Mouse (Mus musculus): Measurements from ENCODE around the gene Acap1. TPM values are rescaled to one million over a fixed set of nuclear protein-coding genes. Genes with fewer than 3 reads are reported as not detected.

Acap1 gene
- polyA plus RNA-seq, 1 experiment from 2014 or later = 0.40 TPM

GRCm38 (mm10) chr11:69834001-69834549, 61.3 kb downstream of the Acap1 start:
- ATAC-seq (no peak), DNase-seq (ENCODE audit: low read depth, low spot score) (no peak)
- ChIA-PET POLR2A (no interaction called here), CTCF (no interaction called here)
- no peaks in the 10 kb centered on the region for H3K27me3 ChIP-seq
- TF ChIP-seq CTCF (IDR thresholded peaks at IDR 0.05) = no peak
- in situ Hi-C loops (cut with MboI; ENCODE audit: low pct_unique_long_range_greater_than_20kb) = no loop called here

- ATAC-seq = no peak
- no peak for DNase-seq (ENCODE audit: low read depth, low spot score)
- ChIA-PET POLR2A (no interaction called here), CTCF (interaction anchor here (1.2 kb wide), 1 partner anchor 28 kb away, joined by 3 read pairs; the partner anchor contains the start of gene Tmem102)
- TF ChIP-seq CTCF (IDR thresholded peaks at IDR 0.05) = no peak
- in situ Hi-C loops (cut with MboI; ENCODE audit: low pct_unique_long_range_greater_than_20kb) = no loop called here
- H3K27me3 ChIP-seq = no peaks in the 10 kb centered on the region
Measured at GRCm38 (mm10) chr11:69833554-69833953, 61.8 kb downstream of the Acap1 start.

Other genes starting within 250 kb of the Acap1 start
- 0.15 TPM for gene Sox15, start 240.2 kb downstream of the Acap1 start, polyA plus RNA-seq (2021)
- gene Mpdu1, start 232.9 kb downstream of the Acap1 start, polyA plus RNA-seq (2021) = 84.1 TPM
- gene Cd68, start 229.4 kb downstream of the Acap1 start, polyA plus RNA-seq (2021) = 4.4 TPM
- 592 TPM for gene Eif4a1, start 223.1 kb downstream of the Acap1 start, polyA plus RNA-seq (2021)
- 116 TPM for gene Senp3, start 213.5 kb downstream of the Acap1 start, polyA plus RNA-seq (2021)
- gene Tnfsf13, start 209.8 kb downstream of the Acap1 start, polyA plus RNA-seq (2021) = 5.0 TPM
- 26.6 TPM for gene Tnfsf12, start 199.7 kb downstream of the Acap1 start, polyA plus RNA-seq (2021)
- gene Tnfsfm13, start 199.4 kb downstream of the Acap1 start, polyA plus RNA-seq (2021) = 7.2 TPM
- gene Polr2a, start 136.9 kb downstream of the Acap1 start, polyA plus RNA-seq (2021) = 96.2 TPM
- gene Slc35g3, start 133.6 kb downstream of the Acap1 start, polyA plus RNA-seq (2021) = 0.32 TPM
- gene Zbtb4, start 129.6 kb downstream of the Acap1 start, polyA plus RNA-seq (2021) = 36.9 TPM
- 27.7 TPM for gene Chrnb1, start 99.6 kb downstream of the Acap1 start, polyA plus RNA-seq (2021)
- gene Fgf11, start 93.7 kb downstream of the Acap1 start, polyA plus RNA-seq (2021) = 0.03 TPM
- 1.1 TPM for gene Tmem102, start 89.9 kb downstream of the Acap1 start, polyA plus RNA-seq (2021)
- not detected for gene Gm39566, start 80.2 kb downstream of the Acap1 start, polyA plus RNA-seq (2021)
- not detected for gene Spem2, start 77.1 kb downstream of the Acap1 start, polyA plus RNA-seq (2021)
- gene Spem1, start 73.4 kb downstream of the Acap1 start, polyA plus RNA-seq (2021) = 0.09 TPM
- gene Nlgn2, start 57.8 kb downstream of the Acap1 start, polyA plus RNA-seq (2021) = 35.0 TPM
- gene Tmem256, start 57.0 kb downstream of the Acap1 start, polyA plus RNA-seq (2021) = 158 TPM
- gene Plscr3, start 49.2 kb downstream of the Acap1 start, polyA plus RNA-seq (2021) = 82.9 TPM
- not detected for gene Tnk1, start 36.8 kb downstream of the Acap1 start, polyA plus RNA-seq (2021)
- 0.12 TPM for gene Tmem95, start 17.5 kb downstream of the Acap1 start, polyA plus RNA-seq (2021)
- 8.4 TPM for gene Kctd11, start 14.1 kb downstream of the Acap1 start, polyA plus RNA-seq (2021)
- 3.6 TPM for gene 2810408A11Rik, start 5.4 kb upstream of the Acap1 start, polyA plus RNA-seq (2021)
- gene Neurl4, start 5.5 kb upstream of the Acap1 start, polyA plus RNA-seq (2021) = 53.3 TPM
- gene Gps2, start 18.3 kb upstream of the Acap1 start, polyA plus RNA-seq (2021) = 55.6 TPM
- gene Eif5a, start 26.4 kb upstream of the Acap1 start, polyA plus RNA-seq (2021) = 768 TPM
- gene Ybx2, start 40.3 kb upstream of the Acap1 start, polyA plus RNA-seq (2021) = 2.4 TPM
- gene Slc2a4, start 52.6 kb upstream of the Acap1 start, polyA plus RNA-seq (2021) = 0.13 TPM
- gene Cldn7, start 69.2 kb upstream of the Acap1 start, polyA plus RNA-seq (2021) = not detected
- 174 TPM for gene Ctdnep1, start 85.6 kb upstream of the Acap1 start, polyA plus RNA-seq (2021)
- gene Elp5, start 87.0 kb upstream of the Acap1 start, polyA plus RNA-seq (2021) = 76.4 TPM
- gene Gabarap, start 95.6 kb upstream of the Acap1 start, polyA plus RNA-seq (2021) = 528 TPM
- gene Phf23, start 100.2 kb upstream of the Acap1 start, polyA plus RNA-seq (2021) = 76.1 TPM
- gene Dvl2, start 105.1 kb upstream of the Acap1 start, polyA plus RNA-seq (2021) = 41.6 TPM
- 234 TPM for gene Acadvl, start 119.9 kb upstream of the Acap1 start, polyA plus RNA-seq (2021)
- gene Dlg4, start 121.4 kb upstream of the Acap1 start, polyA plus RNA-seq (2021) = 48.1 TPM
- gene Asgr1, start 158.5 kb upstream of the Acap1 start, polyA plus RNA-seq (2021) = not detected
- not detected for gene Asgr2, start 197.1 kb upstream of the Acap1 start, polyA plus RNA-seq (2021)
- gene Mgl2, start 234.8 kb upstream of the Acap1 start, polyA plus RNA-seq (2021) = not detected